Mouse (Mus musculus) kidney, postnatal 0 days (tissue): ENCODE data around the gene Anxa2. TPM values are rescaled to one million over a fixed set of nuclear protein-coding genes. Genes with fewer than 3 reads are reported as not detected.

ENCODE experiments used
- ATAC-seq: fragments of 200-750 bp; cut with Nextera tagmentation; replicated peaks from 2 replicates; pipeline ENCODE4 v1.8.0; 2017; ENCODE audit warnings: low read depth, moderate number of reproducible peaks, moderate TSS enrichment, moderate library complexity; ENCODE audit not compliant: low FRiP score
- DNase-seq: peaks from one replicate; pipeline ENCODE4 v3.0.0-alpha.2; 2016; ENCODE audit warnings: low spot score
- H3K27ac ChIP-seq: fragments of 300-500 bp; sonication (generic); 2 replicates; pipeline ENCODE4 v1.5.1; 2014; ENCODE audit warnings: mild to moderate bottlenecking
- H3K27me3 ChIP-seq: fragments of 300-500 bp; sonication (generic); 2 replicates; pipeline ENCODE4 v1.6.1; 2014; ENCODE audit warnings: low read length, mixed read lengths; ENCODE audit not compliant: insufficient read depth
- H3K36me3 ChIP-seq: fragments of 300-500 bp; sonication (generic); 2 replicates; pipeline ENCODE4 v1.6.1; 2014; ENCODE audit warnings: low read length, mixed read lengths; ENCODE audit not compliant: insufficient read depth
- H3K4me1 ChIP-seq: fragments of 300-500 bp; sonication (generic); replicated peaks from 2 replicates; pipeline ENCODE4 v1.6.1; 2014; ENCODE audit warnings: antibody characterized with exemption, low read length, mixed read lengths; ENCODE audit not compliant: insufficient read depth
- H3K4me2 ChIP-seq: fragments of 300-500 bp; sonication (generic); 2 replicates; pipeline ENCODE4 v1.6.1; 2014; ENCODE audit warnings: mild to moderate bottlenecking, low read length, moderate library complexity, mixed read lengths
- H3K4me3 ChIP-seq: fragments of 300-500 bp; sonication (generic); replicated peaks from 2 replicates; pipeline ENCODE4 v1.5.1; 2014; ENCODE audit warnings: low read depth, low read length
- H3K9ac ChIP-seq: fragments of 300-500 bp; sonication (generic); 2 replicates; pipeline ENCODE4 v1.6.1; 2014; ENCODE audit warnings: low read depth, low read length
- H3K9me3 ChIP-seq: fragments of 300-500 bp; sonication (generic); replicated peaks from 2 replicates; pipeline ENCODE4 v1.6.1; 2016; ENCODE audit warnings: low read length, inconsistent platforms, mixed read lengths
- CTCF ChIP-seq: IDR thresholded peaks from 2 replicates; pipeline ENCODE4 v1.5.1; 2016; ENCODE audit warnings: antibody characterized with exemption, low read depth, mild to moderate bottlenecking, moderate library complexity
- WGBS: fragments of 180-500 bp; shearing (Covaris S2); extraction: QIAGEN DNeasy Blood & Tissue Kit; methylation state at CpG from one replicate; pipeline ENCODE4 v1.1.7; 2014; 5-methylcytosine and 5-hydroxymethylcytosine counted together
- microRNA-seq: library from miRNA; unstranded; fragments of <30 nt; microRNA quantifications from one replicate; pipeline ENCODE4, GENCODE M21; 2016
- polyA plus RNA-seq: library from polyadenylated mRNA; unstranded; fragments of >200 nt; fragmentation: Nextera tagmentation; extraction: Ambion mirVana; gene quantifications from 2 replicates; pipeline ENCODE4 v1.2.1, GENCODE M21; 2015

Anxa2 gene
- polyA plus RNA-seq, 1 experiment from 2014 or later, result 442 TPM

- ATAC-seq, result no peak
- 95% methylated on average over 1 of the region's 1 CpGs for WGBS
Measured at GRCm38 (mm10) chr9:69512726-69513125, 59.3 kb downstream of the Anxa2 start.

GRCm38 (mm10) chr9:69514206-69514605 lies 60.8 kb downstream of the Anxa2 start:
- no peak overlapping the region for H3K9ac ChIP-seq
- DNase-seq, result no peak
- H3K27me3 ChIP-seq, result no peaks in the 10 kb centered on the region
- no peaks in the 10 kb centered on the region for H3K36me3 ChIP-seq
- 75% methylated on average over 8 of the region's 8 CpGs for WGBS
- no peaks in the 10 kb centered on the region for H3K4me1 ChIP-seq
- no peak overlapping the region for H3K27ac ChIP-seq
- no peak overlapping the region for H3K4me2 ChIP-seq
- no peak for ATAC-seq
- no peak for TF ChIP-seq CTCF
- H3K9me3 ChIP-seq, result no peaks in the 10 kb centered on the region
- no peak overlapping the region for H3K4me3 ChIP-seq

More at GRCm38 (mm10) chr9:69512726-69513125, 59.3 kb downstream of the Anxa2 start:
- Histone ChIP-seq H3K27me3 (no peaks in the 10 kb centered on the region), H3K4me2 (no peak overlapping the region), H3K4me1 (no peaks in the 10 kb centered on the region), H3K36me3 (no peaks in the 10 kb centered on the region), H3K9ac (no peak overlapping the region), H3K27ac (no peak overlapping the region), H3K4me3 (no peak overlapping the region), H3K9me3 (no peaks in the 10 kb centered on the region)
- DNase-seq, result no peak
- no peak for TF ChIP-seq CTCF

- Histone ChIP-seq H3K9ac (no peak overlapping the region), H3K4me2 (no peak overlapping the region), H3K36me3 (no peaks in the 10 kb centered on the region), H3K27me3 (no peaks in the 10 kb centered on the region), H3K4me3 (no peak overlapping the region), H3K27ac (no peak overlapping the region), H3K4me1 (no peaks in the 10 kb centered on the region), H3K9me3 (no peaks in the 10 kb centered on the region)
- ATAC-seq, result no peak
- TF ChIP-seq CTCF, result no peak
- no peak for DNase-seq
- WGBS, result 84% methylated on average over 7 of the region's 7 CpGs
Measured at GRCm38 (mm10) chr9:69515416-69515815, 62.0 kb downstream of the Anxa2 start.

GRCm38 (mm10) chr9:69517387-69518035 lies 64.1 kb downstream of the Anxa2 start:
- DNase-seq (peak; percentile 37), ATAC-seq (no peak)
- Histone ChIP-seq H3K9ac (no peak overlapping the region), H3K27ac (no peak overlapping the region), H3K4me2 (no peak overlapping the region), H3K36me3 (no peaks in the 10 kb centered on the region), H3K4me3 (no peak overlapping the region), H3K4me1 (no peaks in the 10 kb centered on the region), H3K27me3 (no peaks in the 10 kb centered on the region), H3K9me3 (no peaks in the 10 kb centered on the region)
- TF ChIP-seq CTCF, result no peak
- WGBS, result 54% methylated on average over 20 of the region's 20 CpGs

Small RNAs within 50 kb of the gene (microRNA-seq; reads per million reads assigned to microRNA genes)
- 2.8 reads per million, percentile 6 among the genes with 10 or more reads in this experiment for gene Mir3109

Other genes starting within 250 kb of the Anxa2 start
- 13.6 and 13.8 TPM in 2 replicates for gene Ice2, start 55.7 kb upstream of the Anxa2 start, polyA plus RNA-seq